Mouse (Mus musculus): Measurements from ENCODE around the gene Gria3.

GRCm38 (mm10) chrX:41505371-41505770, 104.7 kb downstream of the Gria3 start:
- TF ChIP-seq CTCF (IDR thresholded peaks at IDR 0.05) (no peak), POLR2A (IDR thresholded peaks at IDR 0.05; ENCODE audit: insufficient read depth, low read depth, low read length) (no peak), EP300 (IDR thresholded peaks at IDR 0.05; ENCODE audit: insufficient read depth, low read depth, low read length) (no peak)
